Comparison of ENCODE assay signal across 9 mouse cellular contexts in the genomic region with DNA sequence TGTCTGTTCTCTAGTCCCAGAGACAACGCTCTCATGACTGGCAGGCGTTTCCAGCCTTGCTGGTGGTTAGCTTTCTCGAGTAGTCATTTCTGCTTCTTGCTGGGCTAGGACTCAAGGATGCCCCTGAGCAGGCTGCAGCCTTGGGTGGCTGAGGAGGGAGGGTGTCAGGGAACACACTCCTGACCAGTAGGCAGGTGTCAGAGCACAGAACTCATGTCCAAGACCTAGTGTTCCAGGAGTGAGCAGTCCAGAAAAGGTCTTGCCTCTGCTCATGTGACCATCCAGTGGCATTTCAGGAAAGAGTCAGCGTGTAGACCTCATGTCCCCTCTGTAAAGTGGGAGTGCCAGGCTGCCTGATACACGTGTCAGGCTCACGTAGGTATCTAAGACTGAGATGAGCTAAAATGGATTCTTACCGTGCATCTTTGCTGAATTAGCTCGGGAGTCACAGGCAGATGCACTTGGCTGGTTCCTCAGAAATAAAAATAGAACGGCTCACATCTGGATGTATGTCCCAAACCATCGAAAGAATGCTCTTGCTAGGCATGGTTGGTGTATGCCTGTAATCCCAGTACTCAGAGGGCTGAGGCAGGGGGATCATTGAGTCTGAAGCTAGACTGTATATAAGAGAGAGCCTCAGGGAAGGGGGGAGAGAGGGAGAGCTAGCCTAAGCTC.
DNase-seq lines count a peak whose midpoint lies in the region; ATAC-seq and TF ChIP-seq lines count a peak whose summit lies in the region.
"Had no signal": no experiment of that assay in that cellular context is flagged by ENCODE, and none has a peak within 500 bp of the region (broad histone marks: within the 10 kb centered on the region; RNA-seq: fewer than 3 reads in every experiment).

No protein-coding gene starts in this region.

- DNase-seq in heart, postnatal 4 days, result no peak
- peak; percentile 39 for DNase-seq in CD4-positive helper T cell, adult 2 months (ENCODE audit: low read depth, low spot score)
- no peak for DNase-seq in liver, postnatal 0 days
- DNase-seq in embryo, embryonic 10 days (ENCODE audit: low spot score), result no peak
- no peak for DNase-seq in left cerebral cortex, adult 18-20 months (ENCODE audit: low spot score in 2 of 2)
- DNase-seq in spleen, postnatal 36 days (ENCODE audit: low spot score in 2 of 2), result no peak

- 45% methylated on average over 10 of the region's 10 CpGs for WGBS in heart, embryonic 11.5 days (ENCODE audit: insufficient replicate concordance)
- WGBS in forebrain, embryonic 15.5 days, result 56% methylated on average over 10 of the region's 10 CpGs
- 31% methylated on average over 10 of the region's 10 CpGs for WGBS in liver, postnatal 0 days (ENCODE audit: insufficient replicate concordance)

- H3K4me3 ChIP-seq in heart, embryonic 11.5 days (ENCODE audit: low read depth, low read length), result no peak overlapping the region
- H3K4me3 ChIP-seq in forebrain, embryonic 15.5 days, result no peak overlapping the region
- no peak overlapping the region for H3K4me3 ChIP-seq in liver, postnatal 0 days (ENCODE audit: low read depth, low read length)
- H3K4me3 ChIP-seq: erythroblast, embryonic 14.5 days had no signal

- H3K4me2 ChIP-seq in heart, embryonic 11.5 days, result no peak overlapping the region
- H3K4me2 ChIP-seq in forebrain, embryonic 15.5 days (replicated peaks), result no peak overlapping the region
- H3K4me2 ChIP-seq in liver, postnatal 0 days (ENCODE audit: low read depth, low read length), result 0 out of 2 replicates have a peak overlapping the region, but pooled peaks have one; percentile 7

- ATAC-seq in heart, embryonic 11.5 days (replicated peaks; ENCODE audit: insufficient number of reproducible peaks, low FRiP score, low TSS enrichment), result no peak
- no peak for ATAC-seq in forebrain, embryonic 15.5 days (replicated peaks)
- ATAC-seq in liver, postnatal 0 days, result no peak

- H3K36me3 ChIP-seq in heart, embryonic 11.5 days (ENCODE audit: control insufficient read depth, insufficient read depth, low read length), result peaks cover 6% of the 10 kb centered on the region; the same call in 1 of the 2 replicates
- peaks cover 21% of the 10 kb centered on the region for H3K36me3 ChIP-seq in forebrain, embryonic 15.5 days
- H3K36me3 ChIP-seq in liver, postnatal 0 days (replicated peaks; ENCODE audit: insufficient read depth, low read length), result peaks cover 25% of the 10 kb centered on the region

- TF ChIP-seq EP300 in liver, postnatal 0 days (IDR thresholded peaks at IDR 0.05; ENCODE audit: low read depth), result no peak

- H3K9ac ChIP-seq in heart, embryonic 11.5 days (ENCODE audit: low read depth, low read length), result no peak overlapping the region
- H3K9ac ChIP-seq in forebrain, embryonic 15.5 days (replicated peaks), result no peak overlapping the region
- H3K9ac ChIP-seq in liver, postnatal 0 days (replicated peaks), result no peak overlapping the region

- H3K4me1 ChIP-seq in heart, embryonic 11.5 days (ENCODE audit: control insufficient read depth, insufficient read depth, low read length), result peaks cover 73% of the 10 kb centered on the region
- H3K4me1 ChIP-seq in forebrain, embryonic 15.5 days, result peaks cover 67% of the 10 kb centered on the region
- peaks cover 63% of the 10 kb centered on the region for H3K4me1 ChIP-seq in liver, postnatal 0 days (ENCODE audit: insufficient read depth)

- H3K27ac ChIP-seq in heart, embryonic 11.5 days (ENCODE audit: low read depth, low read length), result peak overlapping the region; percentile 42; the same call in 1 of the 2 replicates
- H3K27ac ChIP-seq in forebrain, embryonic 15.5 days (replicated peaks), result peak overlapping the region; percentile 50
- peak overlapping the region; percentile 82 for H3K27ac ChIP-seq in liver, postnatal 0 days (ENCODE audit: low read depth)

- H3K9me3 ChIP-seq in heart, embryonic 11.5 days (replicated peaks; ENCODE audit: control insufficient read depth, low read length), result no peaks in the 10 kb centered on the region
- H3K9me3 ChIP-seq in forebrain, embryonic 15.5 days, result no peaks in the 10 kb centered on the region
- no peaks in the 10 kb centered on the region for H3K9me3 ChIP-seq in liver, postnatal 0 days (ENCODE audit: low read length)

- H3K27me3 ChIP-seq in heart, embryonic 11.5 days (ENCODE audit: control insufficient read depth, insufficient read depth, low read length), result no peaks in the 10 kb centered on the region
- no peaks in the 10 kb centered on the region for H3K27me3 ChIP-seq in forebrain, embryonic 15.5 days
- no peaks in the 10 kb centered on the region for H3K27me3 ChIP-seq in liver, postnatal 0 days (ENCODE audit: insufficient read depth, low read length)

- TF ChIP-seq CTCF in liver, postnatal 0 days (IDR thresholded peaks at IDR 0.05; ENCODE audit: low read depth), result no peak
